Mouse (Mus musculus) testis, postnatal 14 days (tissue): ENCODE data around the gene Ptpn4.

Experiments used
- DNase-seq: peaks from one replicate; pipeline ENCODE4 v3.0.0; 2021; ENCODE audit warnings: low spot score

Ptpn4 gene

DNA sequence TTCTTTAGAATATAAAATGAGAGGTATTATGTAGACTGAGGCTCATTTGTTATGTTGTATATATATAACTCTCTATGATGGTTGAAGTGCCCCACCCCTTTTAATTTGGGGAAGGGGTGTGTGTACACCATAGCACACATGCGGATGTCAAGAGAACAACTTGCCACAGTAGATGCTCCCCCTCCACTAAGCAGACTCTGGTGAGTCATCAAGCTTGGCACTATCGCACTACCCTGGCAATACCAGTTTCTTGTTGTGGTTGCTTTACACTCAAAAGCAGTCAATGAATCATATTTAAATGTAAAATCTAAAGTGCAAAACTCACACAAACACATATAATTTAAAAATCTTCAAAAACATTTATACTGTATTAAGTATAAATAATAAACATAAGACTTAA, 31.4 kb downstream of the Ptpn4 start:
- no peak for DNase-seq

DNA sequence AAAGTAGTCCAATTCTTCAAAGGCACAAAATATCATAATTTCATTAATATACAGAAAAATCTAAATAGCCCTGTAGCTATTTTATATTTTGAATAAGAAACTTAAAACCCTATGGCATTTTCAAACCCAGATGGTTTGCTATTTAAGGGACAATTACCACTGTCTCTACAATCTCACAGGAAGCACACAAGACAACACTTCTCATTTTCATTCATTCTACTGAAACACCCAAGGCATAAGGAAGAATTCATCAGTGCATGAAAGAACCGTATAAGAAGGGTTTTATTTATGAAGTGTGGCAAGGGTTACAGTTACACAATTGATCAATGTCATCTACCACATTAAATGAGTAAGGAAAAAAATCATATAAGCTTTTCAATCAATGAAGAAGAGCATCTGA, 32.8 kb downstream of the Ptpn4 start:
- DNase-seq, result no peak

DNA sequence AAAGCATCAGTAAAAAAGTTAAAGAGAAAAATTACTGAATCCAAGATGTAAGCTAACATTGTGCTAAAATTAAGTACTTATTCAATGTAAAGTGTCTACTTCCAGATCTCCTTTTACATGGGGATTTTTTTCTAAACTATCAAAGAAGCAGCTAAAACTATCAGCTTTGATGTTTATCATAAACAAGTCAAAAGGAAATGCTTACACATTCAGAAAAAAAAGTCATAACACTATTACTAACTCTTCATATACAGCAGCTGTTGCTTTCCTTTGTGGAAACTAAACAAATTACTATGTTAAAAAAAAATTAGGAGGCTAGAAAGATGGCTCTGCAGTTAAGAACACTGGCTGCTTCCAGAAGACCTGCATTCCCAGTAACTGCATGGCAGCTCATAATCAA, 42.2 kb downstream of the Ptpn4 start:
- no peak for DNase-seq

DNA sequence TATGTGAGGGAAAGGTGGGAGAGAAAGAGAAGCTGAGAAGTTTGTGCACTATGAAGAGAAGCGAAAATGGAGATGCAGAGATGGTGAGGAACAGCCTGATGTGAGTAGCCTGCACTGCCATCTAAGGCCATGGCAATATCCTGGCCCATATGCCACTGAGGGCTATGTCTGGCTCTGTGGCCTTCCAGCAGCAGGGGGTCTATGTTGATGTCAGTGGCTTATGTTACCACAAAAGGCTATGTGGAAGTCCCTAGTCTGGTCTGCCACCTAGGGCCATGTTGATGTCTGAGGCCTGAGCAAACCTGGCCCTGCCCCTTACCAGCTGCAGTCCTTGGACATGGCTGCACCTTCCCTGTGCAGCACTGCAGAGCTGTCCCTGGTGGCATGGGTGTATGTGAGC, 43.1 kb downstream of the Ptpn4 start:
- DNase-seq, result no peak

DNA sequence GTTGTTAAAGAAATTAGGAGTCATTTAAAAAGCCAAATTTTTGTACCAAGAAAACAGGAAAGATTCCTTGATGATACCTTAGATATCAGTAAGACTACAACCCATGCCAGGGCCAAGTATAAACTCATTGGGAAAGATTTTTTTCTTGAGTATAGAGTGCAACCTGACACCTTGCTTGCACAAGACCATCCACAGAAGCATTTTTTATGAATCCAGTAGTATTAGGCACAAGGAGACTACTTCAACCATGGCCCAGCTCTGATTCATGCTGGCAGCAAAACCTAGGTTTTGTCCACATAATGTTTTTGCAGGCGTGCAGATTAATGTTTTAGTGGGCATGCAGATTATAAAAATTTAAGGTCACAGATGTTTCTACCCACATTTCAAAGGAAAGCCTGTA, 46.8 kb downstream of the Ptpn4 start:
- no peak for DNase-seq

DNA sequence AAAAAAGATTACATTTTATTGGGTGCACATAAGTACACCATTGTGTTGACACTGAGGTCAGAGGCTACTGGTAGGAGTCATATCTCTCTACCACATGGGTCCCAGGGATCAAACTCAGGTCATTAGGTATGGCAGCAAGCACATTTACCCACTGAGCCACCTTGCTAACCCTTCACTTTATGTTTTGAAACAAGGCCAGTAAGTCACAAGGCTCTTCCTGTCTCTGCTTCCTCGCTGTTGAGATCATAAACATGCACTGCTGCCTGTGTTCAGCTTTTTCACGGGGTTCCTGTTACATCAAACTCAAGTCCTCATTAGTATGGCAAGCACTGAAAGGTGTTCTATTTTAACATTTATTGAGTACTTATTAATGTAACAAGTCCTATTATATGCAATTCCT, 61.5 kb downstream of the Ptpn4 start:
- no peak for DNase-seq

DNA sequence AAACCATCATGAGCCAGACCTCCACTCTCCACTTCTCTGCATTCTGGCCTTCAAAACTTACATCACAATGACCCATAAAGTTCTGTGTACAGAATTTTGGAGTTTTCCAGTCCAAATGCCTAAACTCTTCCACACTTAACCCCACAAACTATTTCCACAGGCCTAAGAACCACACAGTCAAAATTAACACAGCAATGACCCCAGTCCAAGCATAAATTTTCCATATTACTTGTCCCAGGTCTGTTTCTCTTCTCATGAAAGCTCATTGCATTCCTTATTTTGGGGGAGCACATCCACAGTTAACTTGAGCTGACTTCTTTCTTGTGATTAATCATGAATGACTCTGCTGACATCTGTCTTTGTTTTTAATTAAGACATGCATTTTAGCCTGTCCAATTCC, 101.7 kb downstream of the Ptpn4 start:
- no peak for DNase-seq

DNA sequence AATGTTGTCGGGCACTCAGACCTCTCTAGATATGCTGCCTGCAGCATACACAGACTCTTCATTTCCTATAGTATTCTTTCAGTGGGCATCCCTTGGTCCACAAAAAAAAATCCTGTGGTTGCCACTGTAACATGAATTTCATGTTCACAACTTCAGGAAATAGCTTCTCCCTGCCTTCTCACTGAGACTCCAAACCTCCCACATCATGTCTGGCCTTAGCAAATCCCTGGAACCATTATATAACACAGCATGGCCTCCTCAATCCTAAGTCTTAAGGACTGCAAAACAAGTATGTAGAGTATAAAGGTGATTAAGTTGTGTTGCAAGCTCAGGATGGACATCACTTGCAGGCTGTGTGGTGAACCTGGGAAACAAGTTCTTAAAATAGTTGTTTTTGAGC, 102.6 kb downstream of the Ptpn4 start:
- no peak for DNase-seq

DNA sequence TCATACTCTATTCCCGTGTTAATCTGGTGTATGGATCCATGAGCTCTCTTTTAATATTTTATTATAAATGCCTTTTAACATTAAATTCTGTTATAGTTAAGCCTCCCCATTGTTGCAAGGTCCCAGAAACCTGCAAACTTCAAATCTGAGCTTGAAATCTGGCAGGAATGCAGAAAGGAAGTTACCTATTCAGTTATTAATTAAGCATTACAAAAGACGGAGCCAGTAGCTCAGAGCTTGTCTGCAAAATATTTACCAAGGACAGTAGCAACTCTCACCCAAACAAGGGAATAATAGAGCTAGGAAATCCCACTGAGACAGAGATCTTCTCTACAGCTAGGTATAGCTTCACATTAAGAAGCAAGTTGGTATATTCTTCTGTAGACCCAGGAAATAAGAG, 106.2 kb downstream of the Ptpn4 start:
- no peak for DNase-seq

DNA sequence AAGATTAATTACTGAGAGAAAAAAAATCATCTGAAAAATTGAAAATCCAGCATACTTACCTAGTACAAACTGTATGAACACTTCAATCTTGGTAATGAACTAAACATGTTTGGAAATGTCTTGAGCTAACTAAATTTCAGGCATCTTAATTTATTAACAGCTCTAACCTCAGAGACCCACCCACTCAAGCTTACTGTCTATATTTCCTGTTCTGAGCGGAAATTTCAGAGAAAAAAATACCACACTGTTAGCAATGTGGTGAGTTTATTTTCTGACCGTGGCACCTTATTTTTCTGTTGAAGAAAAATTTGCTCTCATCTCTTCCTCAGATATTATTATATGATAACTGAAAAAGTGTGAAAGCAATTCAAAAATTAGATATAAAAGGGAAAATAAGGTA, 124.4 kb downstream of the Ptpn4 start:
- no peak for DNase-seq

DNA sequence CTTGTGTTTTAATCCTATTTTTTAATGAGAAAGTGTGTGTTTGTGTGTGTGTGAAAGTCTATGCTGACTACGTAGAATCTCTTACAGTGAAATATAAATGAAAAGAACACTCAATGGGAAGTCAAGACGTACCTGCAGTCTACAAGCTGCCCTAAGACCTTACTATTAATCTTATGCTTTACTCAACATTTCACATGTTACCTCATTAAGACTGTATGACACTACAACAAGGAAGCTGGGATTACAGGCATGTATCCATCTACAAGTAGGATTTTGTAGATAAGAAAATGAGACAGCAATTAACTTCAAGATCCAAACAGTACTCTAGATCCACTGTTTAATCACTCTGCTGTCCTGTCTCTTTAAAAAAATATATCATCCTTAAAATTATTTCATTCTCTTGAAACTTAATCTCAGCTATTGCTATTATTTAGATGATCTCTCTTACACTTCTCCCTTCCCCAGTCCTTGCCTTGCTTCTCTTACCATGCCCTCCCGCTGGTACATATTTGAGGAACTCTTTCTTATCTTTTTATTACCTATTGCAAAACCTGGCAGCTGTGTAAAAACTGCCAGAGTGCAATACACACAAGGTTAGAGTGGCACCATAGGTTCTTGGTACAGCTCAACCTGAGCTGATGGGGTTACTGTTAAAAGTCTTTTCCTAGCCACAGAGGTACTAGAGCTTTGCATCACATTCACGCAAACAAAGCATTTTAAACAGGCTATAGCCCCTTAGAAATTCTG, 130.8 kb downstream of the Ptpn4 start:
- DNase-seq, result no peak

DNA sequence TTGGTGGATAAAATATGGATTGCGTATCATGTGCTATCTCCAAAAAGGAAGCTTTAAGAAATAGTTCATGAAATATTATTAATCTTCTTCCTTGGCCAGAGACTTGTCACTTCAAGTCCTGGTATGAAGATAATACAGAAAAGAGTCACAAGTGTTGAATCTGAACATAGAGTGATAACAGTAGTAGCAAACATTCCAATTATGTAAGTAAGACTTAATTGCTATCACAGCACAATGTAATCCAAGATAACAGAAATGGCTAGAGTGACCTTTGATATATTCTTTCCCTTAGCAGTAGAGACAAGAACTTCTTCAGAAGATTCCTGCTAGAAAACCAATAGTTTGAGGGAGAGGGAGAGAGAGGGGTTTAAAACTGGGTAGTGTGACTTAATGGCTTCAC, 140.6 kb downstream of the Ptpn4 start:
- no peak for DNase-seq

DNA sequence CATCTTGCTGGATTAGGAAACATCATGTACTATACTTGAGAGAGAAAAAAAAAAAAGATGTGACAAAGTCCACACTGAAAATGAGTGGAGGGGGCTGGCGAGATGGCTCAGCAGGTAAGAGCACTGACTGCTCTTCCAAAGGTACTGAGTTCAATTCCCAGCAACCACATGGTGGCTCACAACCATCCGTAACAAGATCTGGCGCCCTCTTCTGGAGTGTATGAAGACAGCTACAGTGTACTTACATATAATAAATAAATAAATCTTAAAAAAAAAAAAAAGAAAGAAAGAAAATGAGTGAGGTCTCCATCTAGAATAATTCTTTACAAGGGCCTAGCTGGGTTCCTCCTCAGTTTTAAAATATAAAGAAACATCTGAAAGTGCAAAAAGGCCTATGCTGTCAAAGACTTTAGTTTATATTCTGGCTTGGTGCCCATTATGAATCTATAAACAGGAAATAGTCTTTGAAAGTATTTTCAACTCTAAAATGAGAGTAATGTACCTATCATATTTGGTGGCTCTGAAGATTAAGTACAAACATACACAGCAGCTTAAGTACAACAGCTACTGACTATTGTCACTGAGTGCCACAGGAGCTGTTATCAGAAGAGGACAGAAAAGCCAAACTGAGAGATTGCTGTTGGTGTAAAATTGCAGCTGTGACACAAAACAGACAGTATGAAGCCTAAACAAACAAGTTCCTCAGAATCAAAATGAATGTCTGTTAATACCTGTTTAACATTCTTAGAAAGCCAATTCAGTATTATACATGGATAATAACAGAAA, 151.4 kb downstream of the Ptpn4 start:
- no peak for DNase-seq

DNA sequence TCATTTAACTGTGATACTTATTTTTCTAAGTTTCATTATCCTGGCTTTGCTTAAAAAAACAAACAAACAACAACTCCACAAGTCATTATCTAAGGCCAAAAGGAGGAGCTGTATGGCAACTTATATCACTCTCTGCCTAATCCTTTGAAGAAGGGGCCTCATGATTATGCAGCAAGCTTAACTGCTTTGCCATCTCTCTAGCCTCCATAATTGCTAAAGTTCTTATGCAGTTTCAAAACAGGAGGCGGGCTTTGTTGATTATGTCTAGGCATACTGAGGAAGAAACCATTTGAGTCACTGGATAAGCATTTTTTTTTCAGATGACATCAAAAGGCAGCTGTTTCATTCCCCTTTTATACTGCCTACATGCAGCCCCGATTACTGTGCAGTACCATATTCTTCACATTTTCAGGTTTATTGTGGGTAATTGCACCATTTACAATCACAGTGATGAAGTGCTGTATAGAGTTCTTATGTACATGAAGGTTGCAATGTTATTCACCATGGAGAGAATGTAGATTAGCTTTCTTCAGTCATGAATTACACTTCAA, 155.7 kb downstream of the Ptpn4 start:
- no peak for DNase-seq

DNA sequence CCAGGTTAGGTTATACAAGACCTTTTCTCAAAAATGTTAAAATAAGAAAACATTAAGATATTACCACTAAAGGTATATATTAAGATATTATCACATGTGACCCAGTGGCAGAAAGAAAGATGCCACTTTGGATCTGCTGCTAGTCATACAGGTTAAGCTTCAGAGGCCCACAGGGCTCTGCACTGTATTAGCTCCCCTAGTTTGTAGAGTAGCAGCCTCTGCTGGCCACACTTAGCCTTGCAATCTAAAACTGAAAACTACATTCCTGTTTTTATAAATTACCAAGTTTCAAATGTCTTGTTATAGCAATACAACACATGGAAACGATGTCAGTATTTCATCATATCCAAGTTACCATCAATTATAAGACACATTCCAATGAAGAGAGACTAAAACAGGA, 162.4 kb downstream of the Ptpn4 start:
- DNase-seq, result no peak

DNA sequence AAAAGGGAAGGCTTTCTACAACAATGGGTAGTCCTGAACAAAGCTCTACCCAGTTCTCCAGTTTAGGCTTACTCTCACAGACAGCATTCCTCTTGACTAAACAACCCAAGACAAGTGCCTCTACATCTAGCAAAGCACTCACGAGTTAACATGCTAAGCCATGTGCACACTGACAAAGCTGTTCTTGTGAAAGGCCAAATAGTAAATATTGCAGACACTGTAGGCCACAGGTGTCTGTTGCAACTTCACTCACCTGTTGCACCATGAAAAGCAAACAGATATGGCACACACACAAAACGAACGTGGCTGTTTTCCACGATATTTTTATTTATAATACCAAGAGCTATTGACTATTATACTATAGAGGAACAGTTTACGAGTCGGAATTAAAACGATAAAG, 170.5 kb downstream of the Ptpn4 start:
- DNase-seq, result no peak

DNA sequence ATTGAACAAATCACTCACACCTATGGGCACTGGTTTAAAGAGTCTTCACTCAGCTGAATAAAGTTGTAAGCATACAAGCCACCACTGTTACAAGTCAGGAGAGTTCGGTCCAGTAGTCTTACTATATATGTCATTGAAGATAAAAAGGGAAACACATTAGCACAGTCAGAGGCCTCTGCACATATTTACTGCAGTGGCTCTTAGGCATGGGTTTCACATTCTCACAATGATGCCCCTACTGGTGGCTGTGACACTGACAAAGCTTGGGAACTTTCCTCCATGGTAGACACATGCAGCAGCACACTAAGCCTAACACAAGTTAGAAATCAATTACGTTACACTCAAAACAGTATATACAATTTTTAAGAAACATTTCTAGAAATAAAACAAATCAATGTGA, 183.1 kb downstream of the Ptpn4 start:
- DNase-seq, result no peak

DNA sequence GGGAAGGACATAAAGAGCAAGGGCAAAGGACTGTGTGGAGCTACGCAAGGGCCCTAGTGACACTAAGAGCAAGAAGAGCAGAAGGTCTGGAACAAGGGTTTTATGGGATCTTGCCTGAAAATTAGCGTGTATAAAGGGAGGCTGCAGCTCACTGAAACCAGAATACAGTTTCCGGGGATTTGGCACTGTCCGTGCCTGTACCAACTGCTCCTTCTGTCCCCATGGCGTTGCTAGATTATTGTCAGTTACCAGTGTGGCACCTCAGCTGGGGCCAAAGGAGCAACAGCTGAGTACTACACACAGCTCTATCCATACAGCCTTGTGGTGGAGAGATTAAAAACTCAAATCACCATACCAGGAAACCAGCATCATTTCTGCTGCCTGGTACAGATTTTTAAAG, 187.0 kb downstream of the Ptpn4 start:
- DNase-seq, result no peak

DNA sequence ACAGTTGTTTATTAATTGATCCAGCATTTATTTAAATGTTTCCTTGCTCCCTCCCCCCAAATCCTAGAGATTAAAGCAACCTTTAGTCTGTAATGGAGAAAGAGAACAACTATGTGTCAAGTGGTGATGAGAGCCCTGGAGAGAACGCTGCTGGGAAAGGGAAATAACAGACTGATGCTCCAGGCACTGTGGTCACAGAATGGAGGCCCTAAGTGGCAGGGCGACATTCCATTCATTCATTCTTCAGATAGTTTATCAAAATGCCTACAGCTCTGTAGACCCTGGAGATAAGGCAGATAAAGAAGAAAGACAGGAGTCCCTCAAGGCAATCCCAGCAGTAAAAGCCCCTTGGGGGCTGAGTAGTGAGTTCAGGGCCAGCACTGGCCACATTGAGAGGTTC, 187.8 kb downstream of the Ptpn4 start:
- no peak for DNase-seq

DNA sequence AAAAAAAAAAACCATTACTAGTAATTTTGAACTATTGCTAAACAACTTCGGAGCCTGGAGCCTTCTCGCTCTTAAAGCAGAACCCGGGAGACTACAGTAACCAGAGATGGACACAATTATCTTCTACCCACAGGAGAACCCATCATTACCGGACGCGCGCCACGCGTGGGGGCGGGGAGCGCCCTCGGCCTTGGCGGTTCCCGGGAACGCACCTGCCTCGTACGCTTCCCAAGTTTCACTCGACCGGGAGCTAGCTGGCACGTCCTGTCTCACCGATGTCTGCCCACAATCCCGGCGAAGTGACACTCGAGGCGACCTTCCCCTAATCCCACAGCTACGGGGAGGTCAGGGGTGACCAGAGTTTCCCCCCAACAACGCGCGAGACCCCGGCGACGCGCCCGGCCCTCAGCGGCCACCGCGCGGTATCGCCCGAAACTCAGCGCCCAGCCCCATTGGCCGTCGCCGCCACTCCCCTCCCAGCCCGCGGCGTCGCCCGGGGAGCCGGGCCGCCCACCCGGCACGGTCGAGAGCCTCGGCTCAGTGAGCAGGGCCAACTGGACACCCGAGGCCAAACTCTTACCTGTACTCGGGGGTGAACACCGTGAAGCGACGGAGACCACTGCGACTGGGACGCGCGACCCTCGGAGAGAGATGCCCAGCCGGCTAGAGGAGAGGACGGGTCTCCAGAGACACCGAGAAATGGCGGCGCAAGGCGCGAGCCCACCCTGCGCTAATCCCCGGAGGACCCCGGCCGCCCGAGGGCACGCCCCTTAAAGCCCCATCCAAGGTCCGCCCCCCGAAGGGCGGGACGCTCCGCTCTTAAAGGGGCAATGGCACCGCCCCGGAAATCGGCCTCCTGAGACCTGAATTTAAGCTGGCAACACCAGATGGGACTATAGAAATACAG, 189.0 kb downstream of the Ptpn4 start, which contains the start of gene Epb41l5:
TSS of gene Epb41l5 (minus strand) at position 796 of the 907 bp plus-strand sequence.
- peak; percentile 92 for DNase-seq

DNA sequence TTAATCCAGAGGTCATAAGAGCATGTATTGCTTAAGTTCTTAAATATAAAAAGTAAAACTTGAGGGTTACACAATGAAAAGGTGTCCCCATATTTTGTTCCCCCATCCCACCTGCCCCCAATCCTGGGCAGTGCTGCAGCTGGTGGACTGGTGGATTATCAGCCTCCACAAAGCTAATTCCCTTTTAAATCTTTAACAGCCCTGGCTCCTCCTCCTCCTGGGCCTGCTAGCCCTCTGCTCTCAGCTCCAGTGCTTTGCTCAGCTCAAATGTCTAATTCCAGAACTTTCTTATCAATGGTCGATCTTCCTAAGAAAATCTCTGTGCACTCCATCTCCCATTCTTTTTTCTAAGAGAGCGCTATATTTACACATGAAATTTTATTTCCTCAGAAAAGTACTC, 191.1 kb downstream of the Ptpn4 start:
- no peak for DNase-seq

DNA sequence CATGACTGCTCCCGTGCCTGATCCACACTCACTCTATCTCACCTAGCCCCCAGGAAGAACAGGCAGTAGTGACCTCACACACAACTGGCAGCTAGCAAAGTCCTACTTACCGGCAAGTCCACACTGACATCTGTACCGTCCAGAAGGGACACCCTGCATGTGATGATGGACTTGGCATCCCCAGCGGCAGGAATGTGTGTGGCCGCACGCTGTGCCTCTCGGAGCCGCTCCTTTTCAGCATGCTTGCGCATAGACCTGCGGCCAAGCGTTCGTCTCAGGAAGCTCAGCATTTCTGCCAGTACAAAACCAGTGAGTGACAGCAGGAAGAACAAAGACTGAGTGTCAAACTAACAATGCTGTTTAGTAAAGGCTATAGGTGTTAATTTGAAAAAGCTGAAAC, 195.0 kb downstream of the Ptpn4 start:
- DNase-seq, result no peak
